Mouse (Mus musculus) kidney, adult 2 months (tissue): ENCODE measurements around the gene Hcrtr1.

ENCODE experiments used
- CTCF ChIP-seq: fragments of 200-500 bp; conservative IDR thresholded peaks from 2 replicates; pipeline ENCODE4 v1.5.1; 2011; ENCODE audit warnings: low read depth, mild to moderate bottlenecking, control low read depth, low read length, moderate library complexity, mixed read lengths; ENCODE audit not compliant: insufficient read depth, insufficient read length
- POLR2A ChIP-seq: fragments of 200-500 bp; IDR thresholded peaks from one replicate; pipeline ENCODE4 v1.6.1; 2011; ENCODE audit warnings: low read depth, low read length, control low read depth

- TF ChIP-seq POLR2A (no peak), CTCF (no peak)
Observed at GRCm38 (mm10) chr4:130183023-130183422, 43.9 kb upstream of the Hcrtr1 start.
